Mouse (Mus musculus) embryonic stem cell, embryonic (primary cell): ENCODE measurements at regions not wholly inside any gene's neighbourhood (a gene's known extent, or its start where the extent isn't known, plus 50 kb on each side); places are given as distances from the start of the nearest gene placed in this dataset.

Source experiments
- CTCF ChIA-PET, 4 experiments: fragments of 300-600 bp in 2 of 4; fragments of 350-600 bp in 2 of 4; sonication (Branson Sonifier 250); formaldehyde crosslinking; loops; one replicate each; lab custom pipeline; 2022; ENCODE audit warnings: inconsistent platforms in 2 of 4; lab: Charles Lee
- POLR2A ChIA-PET, 4 experiments: fragments of 300-600 bp in 2 of 4; fragments of 350-600 bp in 2 of 4; sonication (Branson Sonifier 250); formaldehyde crosslinking; loops; one replicate each; lab custom pipeline; 2022; ENCODE audit warnings: antibody characterized with exemption in 4 of 4, inconsistent platforms in 1 of 4; lab: Charles Lee

GRCm38 (mm10) chr1:137811981-137812380 is 363.5 kb downstream of the Ptprc start:
- CTCF ChIA-PET, result no interaction called here
- POLR2A ChIA-PET, result interaction anchor here in 2 of 4 experiments (0.7 to 1.3 kb wide), 2 partner anchors 25 to 26 kb away, joined by 3 read pairs; no protein-coding TSS in a partner anchor

DNA sequence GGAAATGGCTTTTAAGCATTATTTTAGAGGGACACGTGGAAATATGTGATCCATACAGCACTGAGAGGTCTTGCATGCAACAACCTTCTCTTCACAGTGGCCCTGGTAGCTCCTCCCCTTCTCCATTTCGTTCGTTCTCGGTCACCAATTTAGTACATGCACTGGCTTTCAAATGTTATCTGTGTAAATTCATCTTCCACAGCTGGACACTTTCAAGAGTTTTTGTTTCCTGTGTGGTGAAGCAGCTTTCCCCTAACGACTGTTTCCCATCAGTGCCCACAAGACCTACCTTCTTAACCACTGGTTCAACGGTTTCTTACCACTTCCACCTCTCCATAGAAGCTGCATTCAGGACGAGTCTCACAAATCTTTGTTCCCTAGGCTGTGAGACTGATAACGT is 368.8 kb downstream of the Ptprc start:
- ChIA-PET POLR2A (no interaction called here), CTCF (no interaction called here)

DNA sequence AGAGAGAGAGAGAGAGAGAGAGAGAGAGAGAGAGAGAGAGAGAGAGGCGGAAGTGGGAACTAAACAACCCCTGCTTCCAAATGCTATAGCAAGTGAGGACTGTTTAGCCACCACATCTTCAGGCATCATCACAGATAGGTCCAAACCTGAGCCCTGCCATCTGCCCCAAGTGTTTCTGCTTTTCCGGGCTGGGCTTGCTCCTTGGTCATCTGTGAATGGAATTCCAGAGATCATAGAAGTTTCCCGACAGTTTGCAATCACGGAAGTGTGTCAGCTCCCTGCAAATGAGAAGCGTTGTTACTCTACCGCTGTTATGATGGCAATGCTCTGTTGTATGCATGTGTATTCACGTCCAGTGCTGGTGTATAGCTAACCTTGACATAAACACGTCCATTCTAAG is 369.3 kb downstream of the Ptprc start:
- POLR2A ChIA-PET, result no interaction called here

DNA sequence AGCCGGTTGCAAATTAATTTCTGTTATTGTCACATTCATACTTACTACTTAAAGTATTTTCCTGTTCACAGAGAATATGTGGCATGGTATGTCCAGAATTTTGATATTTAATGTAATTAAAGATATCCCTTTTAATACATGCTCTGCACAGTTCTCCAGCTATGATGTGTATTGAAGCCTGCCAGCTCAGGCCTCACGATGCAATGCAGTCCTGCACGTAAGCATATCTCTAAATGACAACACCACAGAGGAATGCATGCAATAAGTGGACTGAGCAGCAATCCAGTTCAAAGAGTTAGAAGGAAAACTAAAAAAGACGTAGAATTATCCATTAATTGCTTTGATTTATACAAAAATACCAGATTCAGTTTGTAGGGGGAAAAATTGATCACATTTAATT is 373.4 kb downstream of the Ptprc start:
- CTCF ChIA-PET, result no interaction called here
- POLR2A ChIA-PET, result no interaction called here

More for the DNA sequence above, 369.3 kb downstream of the Ptprc start:
- CTCF ChIA-PET, result no interaction called here

DNA sequence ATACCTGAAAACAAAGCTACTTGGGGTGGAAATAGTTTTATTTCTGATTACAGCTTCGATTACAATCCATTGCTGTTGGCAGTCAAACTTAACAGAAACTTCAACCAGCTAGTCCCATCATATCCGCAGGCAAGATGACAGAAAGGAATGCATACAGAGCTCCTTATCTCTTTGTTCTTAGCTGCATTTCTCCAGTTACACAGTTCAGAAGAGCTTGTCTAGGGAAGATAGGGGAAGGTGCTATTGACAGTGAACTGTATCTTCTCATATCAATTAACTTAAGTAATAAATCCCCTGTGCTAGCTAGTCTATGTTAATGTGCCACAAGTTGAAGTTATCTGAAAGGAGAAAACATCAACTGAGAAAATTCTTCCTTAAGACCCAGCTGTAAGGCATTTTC is 374.8 kb downstream of the Ptprc start:
- ChIA-PET CTCF (no interaction called here), POLR2A (no interaction called here)

DNA sequence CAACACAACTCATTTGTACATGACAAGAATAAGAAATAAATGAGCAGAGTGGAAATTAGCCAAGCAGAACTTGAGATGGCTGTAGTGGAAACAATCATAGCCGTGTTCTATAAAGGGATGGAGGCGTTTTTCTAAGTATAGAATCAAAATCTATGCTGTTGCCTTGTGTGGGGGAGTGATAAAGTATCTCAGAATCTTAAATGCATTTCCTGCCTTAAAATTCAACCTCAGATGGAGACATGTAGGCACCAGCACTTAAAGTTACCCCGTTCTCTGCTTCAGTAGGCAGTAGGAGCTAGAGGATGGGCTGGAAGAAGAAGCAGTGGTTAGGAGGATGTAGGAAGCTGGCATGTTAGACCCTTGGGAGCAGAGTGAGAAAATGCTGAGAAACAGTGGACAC is 386.7 kb downstream of the Ptprc start:
- ChIA-PET POLR2A (no interaction called here), CTCF (interaction anchor here in 1 of 4 experiments (0.7 kb wide), 1 partner anchor 542 kb away, joined by 11 read pairs; no protein-coding TSS in a partner anchor)

- ChIA-PET CTCF (no interaction called here), POLR2A (interaction anchor here in 1 of 4 experiments (1.6 kb wide), 1 partner anchor 25 kb away, joined by 3 read pairs; no protein-coding TSS in a partner anchor)
Measured at GRCm38 (mm10) chr1:137786653-137787052, 388.9 kb downstream of the Ptprc start.

DNA sequence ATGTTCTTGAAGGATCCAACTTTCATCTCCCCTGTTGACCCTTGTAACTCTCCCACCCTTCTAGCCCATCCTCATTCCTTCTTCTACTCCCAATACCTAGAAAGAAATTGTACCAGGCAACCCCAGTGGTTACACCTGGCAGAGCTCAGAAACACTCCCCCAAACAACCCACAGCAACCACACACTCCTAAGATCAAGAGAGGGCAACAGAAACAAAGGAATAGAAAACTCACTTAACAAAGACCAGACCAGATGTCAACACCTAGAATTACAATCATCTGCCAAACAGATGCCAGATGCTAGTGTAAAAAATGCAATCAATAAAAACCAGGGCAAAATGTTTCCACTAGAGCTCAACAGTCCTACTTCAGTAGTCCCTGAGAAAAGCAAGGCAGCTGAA is 400.9 kb downstream of the Ptprc start:
- POLR2A ChIA-PET, result no interaction called here
- CTCF ChIA-PET, result no interaction called here

- ChIA-PET CTCF (interaction anchor here in 1 of 4 experiments (0.7 kb wide), 1 partner anchor 42 kb away, joined by 3 read pairs; no protein-coding TSS in a partner anchor), POLR2A (no interaction called here)
Measured at GRCm38 (mm10) chr1:137760797-137761196, 414.7 kb downstream of the Ptprc start.

- CTCF ChIA-PET, result no interaction called here
Measured at GRCm38 (mm10) chr1:137751446-137751961, 424.0 kb downstream of the Ptprc start.

DNA sequence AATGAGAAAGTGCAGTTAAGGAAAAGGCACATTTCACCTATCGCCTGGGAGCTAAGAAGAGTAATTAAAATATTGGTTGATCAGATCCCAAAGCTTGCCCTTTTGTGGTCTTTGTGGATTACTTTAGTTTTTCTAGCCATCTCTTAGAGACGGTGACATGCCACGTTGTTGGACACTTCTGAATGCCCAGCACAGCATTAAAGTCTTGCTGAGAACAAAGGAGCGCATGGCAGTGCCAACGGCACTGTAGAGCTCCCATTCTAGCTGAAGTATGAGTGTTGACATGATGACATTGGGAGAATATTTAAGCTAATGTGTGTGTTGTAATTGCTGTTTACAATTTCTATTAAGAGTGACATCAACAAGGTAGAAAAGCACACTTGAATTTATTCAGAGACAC is 424.6 kb downstream of the Ptprc start:
- ChIA-PET CTCF (no interaction called here), POLR2A (no interaction called here)

More at GRCm38 (mm10) chr1:137751446-137751961, 424.0 kb downstream of the Ptprc start:
- POLR2A ChIA-PET, result no interaction called here

GRCm38 (mm10) chr1:137746129-137746528 is 429.4 kb downstream of the Ptprc start:
- ChIA-PET POLR2A (no interaction called here), CTCF (no interaction called here)

DNA sequence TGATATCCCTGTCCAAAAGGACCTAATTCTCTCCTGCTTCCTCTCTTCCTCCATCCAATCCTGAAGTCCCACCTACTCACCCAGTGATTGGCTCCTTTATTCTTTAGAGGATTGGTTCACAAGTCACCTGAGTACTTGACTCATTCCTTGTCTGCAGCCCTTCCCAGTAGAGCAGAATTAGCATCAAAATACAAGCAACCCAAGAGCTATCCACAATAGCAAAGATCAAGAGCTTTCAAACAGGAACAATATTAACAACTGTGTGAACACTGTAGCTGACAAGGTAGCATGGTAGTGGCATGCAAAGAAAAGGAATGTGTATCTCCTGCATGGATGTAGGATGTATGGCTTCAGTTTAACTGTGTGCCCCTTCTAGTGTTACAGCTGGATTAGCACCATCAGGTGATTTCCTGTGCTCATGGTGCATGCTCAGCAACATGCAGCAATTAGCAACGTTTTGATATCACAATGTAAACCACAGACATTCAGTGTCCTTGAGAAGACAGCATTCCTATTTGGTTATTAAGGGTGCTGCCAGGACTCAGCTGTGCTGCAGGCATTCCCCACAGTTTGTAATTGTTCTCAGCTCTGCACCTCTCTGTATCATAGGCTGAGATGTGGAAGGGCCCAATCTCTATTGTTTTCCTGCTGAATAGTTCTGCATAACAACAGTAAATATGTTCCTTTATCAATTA is 437.2 kb downstream of the Ptprc start:
- CTCF ChIA-PET, result interaction anchor here in 1 of 4 experiments (0.5 kb wide), 1 partner anchor 13 kb away, joined by 4 read pairs; no protein-coding TSS in a partner anchor

GRCm38 (mm10) chr1:137703882-137704281 is 471.6 kb downstream of the Ptprc start:
- ChIA-PET CTCF (no interaction called here), POLR2A (no interaction called here)

More for the DNA sequence above, 437.2 kb downstream of the Ptprc start:
- POLR2A ChIA-PET, result no interaction called here

- POLR2A ChIA-PET, result no interaction called here
- CTCF ChIA-PET, result no interaction called here
Measured at GRCm38 (mm10) chr1:137698876-137699275, 476.6 kb downstream of the Ptprc start.

DNA sequence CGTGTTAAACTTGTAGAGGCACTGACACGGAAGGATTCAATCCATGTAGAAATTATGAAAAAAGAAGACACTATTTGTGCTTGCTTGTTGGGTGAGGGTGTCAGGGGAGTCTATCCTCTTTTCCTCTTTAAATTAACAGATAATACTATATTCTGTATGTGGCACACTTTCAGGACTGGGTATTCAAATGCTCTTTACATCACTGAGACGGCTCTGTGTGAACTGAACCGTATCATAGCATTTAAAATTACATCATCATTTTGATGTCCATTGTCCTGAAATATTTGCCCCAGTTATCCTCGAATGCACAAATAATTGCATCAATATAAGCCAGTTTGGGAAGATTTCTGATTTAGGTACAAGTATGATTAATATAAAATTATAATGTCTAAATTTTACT is 478.2 kb downstream of the Ptprc start:
- ChIA-PET POLR2A (no interaction called here), CTCF (no interaction called here)

DNA sequence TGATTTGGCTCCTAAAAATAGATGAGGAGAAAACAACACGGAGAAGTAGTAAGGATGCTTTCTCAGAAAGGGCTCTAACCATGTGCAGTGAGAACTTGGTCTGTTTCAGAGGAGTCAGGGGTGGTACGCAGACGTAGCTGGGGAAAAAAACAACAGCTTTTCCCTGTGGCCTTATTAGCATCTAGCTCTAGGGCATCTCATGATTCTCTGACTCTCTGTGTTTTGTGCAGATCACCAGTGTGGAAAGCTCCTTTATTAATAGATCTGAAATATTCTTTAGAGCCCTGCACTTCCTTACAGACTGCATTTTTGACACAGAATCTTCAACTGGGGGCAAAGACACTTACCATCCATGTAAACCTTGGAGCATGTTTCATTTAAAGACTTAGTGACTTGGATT is 478.7 kb downstream of the Ptprc start:
- CTCF ChIA-PET, result no interaction called here
- POLR2A ChIA-PET, result no interaction called here

DNA sequence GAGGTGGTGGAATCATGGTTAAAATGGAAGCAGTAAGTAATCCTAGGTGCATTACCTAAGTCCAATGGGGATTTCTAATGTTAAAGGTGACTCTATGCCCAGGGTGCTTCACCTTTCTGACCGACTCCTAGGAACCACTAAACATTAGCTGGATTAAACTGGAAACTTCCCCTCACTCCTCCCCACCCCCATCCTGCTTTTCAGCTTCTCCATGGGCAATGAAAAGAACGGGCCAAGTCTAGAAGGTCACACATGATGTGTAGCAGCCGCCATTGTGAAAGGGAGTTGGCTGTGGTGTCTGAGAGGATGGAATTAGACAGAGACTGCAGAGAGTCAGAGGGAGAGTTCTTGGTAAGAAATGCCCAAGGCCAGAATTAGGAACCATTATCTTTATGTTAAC is 479.8 kb downstream of the Ptprc start:
- POLR2A ChIA-PET, result interaction anchor here in 1 of 4 experiments (0.5 kb wide), 1 partner anchor 364 kb away, joined by 4 read pairs; no protein-coding TSS in a partner anchor
- CTCF ChIA-PET, result no interaction called here

DNA sequence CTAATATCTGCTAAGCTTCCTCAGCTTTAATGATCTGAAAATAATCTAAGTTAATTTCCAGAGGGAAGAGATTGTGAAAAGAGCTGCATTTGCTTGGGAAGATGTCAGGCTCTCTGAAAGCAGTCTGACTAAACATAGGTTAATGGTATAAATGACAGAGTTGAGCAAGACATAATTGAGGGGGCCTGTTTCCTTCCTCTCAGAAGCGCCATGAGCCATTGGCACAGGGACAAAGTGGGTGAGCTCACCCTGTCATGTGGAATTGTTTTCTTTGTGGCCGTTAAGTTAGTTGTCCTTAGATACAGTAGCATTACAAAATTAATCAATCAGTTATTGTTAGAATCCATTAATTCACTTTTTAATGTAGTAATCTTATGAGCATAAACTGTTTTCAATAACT is 483.0 kb downstream of the Ptprc start:
- CTCF ChIA-PET, result no interaction called here
- POLR2A ChIA-PET, result no interaction called here

DNA sequence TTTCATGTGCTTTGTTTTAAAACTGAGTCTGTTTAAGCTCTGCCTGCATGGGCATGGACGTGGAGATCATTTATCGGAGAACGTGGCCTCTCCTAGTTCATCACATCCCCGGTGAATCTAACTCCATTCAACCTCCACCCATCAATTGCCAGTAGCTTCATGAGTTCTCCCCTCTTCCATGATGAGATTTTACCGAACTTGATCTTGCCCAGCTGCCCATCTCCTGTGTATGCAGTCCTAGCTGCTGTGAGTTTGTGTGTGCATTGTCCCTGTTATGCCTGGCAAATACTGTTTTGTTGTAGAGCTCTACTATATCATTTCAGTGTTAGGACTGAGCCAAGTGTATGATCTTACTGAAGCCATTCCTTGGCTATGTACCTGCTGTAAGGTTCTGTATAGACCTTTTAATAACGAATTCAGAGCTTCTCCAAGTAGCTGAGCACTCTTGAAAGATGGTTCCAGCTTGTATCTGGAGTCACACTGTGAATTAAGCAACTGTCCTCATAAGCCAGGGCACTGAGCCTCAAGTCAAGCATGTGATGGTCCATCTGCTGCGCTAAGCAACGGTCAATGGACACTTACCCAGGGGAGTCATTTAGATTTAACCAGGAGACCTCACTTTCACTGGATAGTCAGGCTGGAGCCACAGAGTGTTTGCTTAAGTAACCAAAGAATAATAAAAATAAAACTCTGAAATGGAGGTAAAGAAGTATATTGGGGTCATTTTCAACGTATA is 484.5 kb downstream of the Ptprc start:
- CTCF ChIA-PET, result no interaction called here

More for the DNA sequence above, 484.5 kb downstream of the Ptprc start:
- POLR2A ChIA-PET, result no interaction called here
